In genomic region chr9:40381416-40382411, GRCm38 (mm10) we compare ENCODE assay signal across 8 mouse cellular contexts.
DNase-seq lines count a peak whose midpoint lies in the region; ATAC-seq and TF ChIP-seq lines count a peak whose summit lies in the region.

No protein-coding gene starts in this region.

- H3K36me3 ChIP-seq in liver, embryonic 11.5 days (ENCODE audit: control insufficient read depth, insufficient read depth, low read length): no peaks in the 10 kb centered on the region
- no peaks in the 10 kb centered on the region for H3K36me3 ChIP-seq in liver, postnatal 0 days (replicated peaks; ENCODE audit: insufficient read depth, low read length)
- no peaks in the 10 kb centered on the region for H3K36me3 ChIP-seq in midbrain, embryonic 14.5 days (ENCODE audit: control insufficient read depth, insufficient read depth, low read length)

- H3K4me2 ChIP-seq in liver, embryonic 11.5 days: no peak overlapping the region
- H3K4me2 ChIP-seq in liver, postnatal 0 days (ENCODE audit: low read depth, low read length): no peak overlapping the region
- H3K4me2 ChIP-seq in midbrain, embryonic 14.5 days (ENCODE audit: low read length): no peak overlapping the region

- 29% methylated on average over 15 of the region's 15 CpGs for WGBS in liver, embryonic 11.5 days
- WGBS in liver, postnatal 0 days (ENCODE audit: insufficient replicate concordance): 43% methylated on average over 15 of the region's 15 CpGs
- 15% methylated on average over 15 of the region's 15 CpGs for WGBS in midbrain, embryonic 14.5 days

- no peak for TF ChIP-seq CTCF in liver, postnatal 0 days (IDR thresholded peaks at IDR 0.05; ENCODE audit: low read depth)

- no peak overlapping the region for H3K27ac ChIP-seq in liver, embryonic 11.5 days (ENCODE audit: low read depth, low read length)
- H3K27ac ChIP-seq in liver, postnatal 0 days (ENCODE audit: low read depth): no peak overlapping the region
- H3K27ac ChIP-seq in midbrain, embryonic 14.5 days (replicated peaks; ENCODE audit: low read depth, low read length): no peak overlapping the region

- H3K27me3 ChIP-seq in liver, embryonic 11.5 days (replicated peaks; ENCODE audit: control insufficient read depth, insufficient read depth, low read length): no peaks in the 10 kb centered on the region
- H3K27me3 ChIP-seq in liver, postnatal 0 days (ENCODE audit: insufficient read depth, low read length): no peaks in the 10 kb centered on the region
- H3K27me3 ChIP-seq in midbrain, embryonic 14.5 days (ENCODE audit: control insufficient read depth, insufficient read depth, low read length): no peaks in the 10 kb centered on the region

- no peaks in the 10 kb centered on the region for H3K9me3 ChIP-seq in liver, embryonic 11.5 days (ENCODE audit: control insufficient read depth, low read length)
- no peaks in the 10 kb centered on the region for H3K9me3 ChIP-seq in liver, postnatal 0 days (ENCODE audit: low read length)
- no peaks in the 10 kb centered on the region for H3K9me3 ChIP-seq in midbrain, embryonic 14.5 days (ENCODE audit: control insufficient read depth, low read length)

- ATAC-seq in liver, embryonic 11.5 days (replicated peaks; ENCODE audit: low FRiP score): peak; percentile 56
- no peak for ATAC-seq in liver, postnatal 0 days
- ATAC-seq in granulocyte monocyte progenitor cell, adult 5-6 weeks (replicated peaks; ENCODE audit: poor library complexity, severe bottlenecking): peak; percentile 33
- ATAC-seq in midbrain, embryonic 14.5 days (ENCODE audit: low FRiP score, low TSS enrichment): peak; percentile 74
- no peak for ATAC-seq in erythroblast, adult 5-6 weeks (replicated peaks; ENCODE audit: low FRiP score, poor library complexity, severe bottlenecking)

- H3K4me3 ChIP-seq in liver, embryonic 11.5 days (ENCODE audit: low read depth, low read length): no peak overlapping the region
- H3K4me3 ChIP-seq in liver, postnatal 0 days (ENCODE audit: low read depth, low read length): no peak overlapping the region
- H3K4me3 ChIP-seq in midbrain, embryonic 14.5 days (replicated peaks; ENCODE audit: low read depth, low read length): no peak overlapping the region

- DNase-seq in liver, embryonic 11.5 days (ENCODE audit: low spot score): no peak
- no peak for DNase-seq in liver, postnatal 0 days
- peak; percentile 91 for DNase-seq in cerebellum, adult 8-10 months
- peak; percentile 87 for DNase-seq in layer of hippocampus, adult 9-11 months
- peak; percentile 33 for DNase-seq in midbrain, embryonic 14.5 days
- no peak for DNase-seq in gastrocnemius, postnatal 14 days

- intact Hi-C loops in gastrocnemius, postnatal 14 days (cut with DNase I; ENCODE audit: low total_unique reads): loop anchor here (10.0 kb wide), 1 partner anchor 47 kb away; no protein-coding TSS in a partner anchor

- TF ChIP-seq EP300 in liver, postnatal 0 days (IDR thresholded peaks at IDR 0.05; ENCODE audit: low read depth): no peak

- H3K9ac ChIP-seq in liver, embryonic 11.5 days (ENCODE audit: low read depth, low read length): no peak overlapping the region
- H3K9ac ChIP-seq in liver, postnatal 0 days (replicated peaks): no peak overlapping the region
- H3K9ac ChIP-seq in midbrain, embryonic 14.5 days (replicated peaks; ENCODE audit: low read length): no peak overlapping the region; the same call in 1 of the 2 replicates

- peaks cover 3% of the 10 kb centered on the region; the same call in 1 of the 2 replicates for H3K4me1 ChIP-seq in liver, embryonic 11.5 days (replicated peaks; ENCODE audit: control insufficient read depth, insufficient read depth, low read length)
- no peaks in the 10 kb centered on the region for H3K4me1 ChIP-seq in liver, postnatal 0 days (ENCODE audit: insufficient read depth)
- H3K4me1 ChIP-seq in midbrain, embryonic 14.5 days (ENCODE audit: control insufficient read depth, insufficient read depth, low read length): peaks cover 7% of the 10 kb centered on the region

Comparison
In these comparisons a context has a peak if more than half of its experiments do, and no peak if none do; other contexts are left out.
1. ATAC-seq: peak in liver, embryonic 11.5 days (single experiment), granulocyte monocyte progenitor cell, adult 5-6 weeks (single experiment) and midbrain, embryonic 14.5 days (single experiment); none in liver, postnatal 0 days (single experiment) and erythroblast, adult 5-6 weeks (single experiment).
2. DNase-seq: peak in cerebellum, adult 8-10 months (single experiment), layer of hippocampus, adult 9-11 months (single experiment) and midbrain, embryonic 14.5 days (single experiment); none in liver, embryonic 11.5 days (single experiment), liver, postnatal 0 days (single experiment) and gastrocnemius, postnatal 14 days (single experiment).